Mouse (Mus musculus): ENCODE data around the gene Mettl21a.
"Not testable (repeated sequence)": the region's sequence is repeated elsewhere in the genome, so short reads cannot be mapped to it uniquely, and the experiment has no call there.

Gene Mettl21a

GRCm38 (mm10) chr1:64616881-64617714 is at the start of gene Mettl21a:
Mettl21a (minus strand) TSS chr1:64617242.
- peak; percentile 79 for DNase-seq (ENCODE audit: low read depth)

GRCm38 (mm10) chr1:64658876-64659275 is 41.8 kb upstream of the Mettl21a start:
- no peak for DNase-seq (ENCODE audit: low read depth)

- no peak for DNase-seq (ENCODE audit: low read depth)
These were observed 39.5 kb upstream of the Mettl21a start for GRCm38 (mm10) chr1:64656423-64657129.

GRCm38 (mm10) chr1:64655415-64655814 is 38.4 kb upstream of the Mettl21a start:
- no peak for DNase-seq (ENCODE audit: low read depth)

- DNase-seq (ENCODE audit: low read depth): no peak
These were observed 36.7 kb upstream of the Mettl21a start for GRCm38 (mm10) chr1:64653701-64654100.

- DNase-seq (ENCODE audit: low read depth): no peak
These were observed 32.5 kb upstream of the Mettl21a start for GRCm38 (mm10) chr1:64649362-64650124.

GRCm38 (mm10) chr1:64644513-64644912 is 27.5 kb upstream of the Mettl21a start:
- DNase-seq (ENCODE audit: low read depth): no peak

- not testable (repeated sequence) for DNase-seq (ENCODE audit: low read depth)
These were observed 25.5 kb upstream of the Mettl21a start for GRCm38 (mm10) chr1:64642541-64642940.

GRCm38 (mm10) chr1:64641069-64641468 is 24.0 kb upstream of the Mettl21a start:
- no peak for DNase-seq (ENCODE audit: low read depth)

GRCm38 (mm10) chr1:64639279-64639678 is 22.2 kb upstream of the Mettl21a start:
- peak; percentile 64 for DNase-seq (ENCODE audit: low read depth)

- no peak for DNase-seq (ENCODE audit: low read depth)
These were observed 18.6 kb upstream of the Mettl21a start for GRCm38 (mm10) chr1:64635624-64636023.

GRCm38 (mm10) chr1:64633237-64633636 is 16.2 kb upstream of the Mettl21a start:
- DNase-seq (ENCODE audit: low read depth): no peak

GRCm38 (mm10) chr1:64631526-64631925 is 14.5 kb upstream of the Mettl21a start:
- DNase-seq (ENCODE audit: low read depth): no peak

GRCm38 (mm10) chr1:64625214-64625613 is 8.2 kb upstream of the Mettl21a start:
- no peak for DNase-seq (ENCODE audit: low read depth)

- no peak for DNase-seq (ENCODE audit: low read depth)
These were observed 6.8 kb upstream of the Mettl21a start for GRCm38 (mm10) chr1:64623558-64624435.

- no peak for DNase-seq (ENCODE audit: low read depth)
These were observed 4.1 kb upstream of the Mettl21a start for GRCm38 (mm10) chr1:64621116-64621515.

GRCm38 (mm10) chr1:64618226-64618625 is 1.2 kb upstream of the Mettl21a start:
- no peak for DNase-seq (ENCODE audit: low read depth)

GRCm38 (mm10) chr1:64617715-64617984 is 608 bp upstream of the Mettl21a start:
- DNase-seq (ENCODE audit: low read depth): peak; percentile 57

GRCm38 (mm10) chr1:64616531-64616880 is 536 bp downstream of the Mettl21a start:
- DNase-seq (ENCODE audit: low read depth): no peak

- DNase-seq (ENCODE audit: low read depth): no peak
These were observed 966 bp downstream of the Mettl21a start for GRCm38 (mm10) chr1:64616076-64616475.

- DNase-seq (ENCODE audit: low read depth): no peak
These were observed 1.5 kb downstream of the Mettl21a start for GRCm38 (mm10) chr1:64615531-64615991.
